Mouse (Mus musculus) retina, postnatal 7 days (tissue): ENCODE results near the gene Rdh9.
A peak's percentile ranks its signal among the peaks of the same experiment; 100 is the strongest.

Source experiments
- DNase-seq: peaks from one replicate; pipeline ENCODE4 v3.0.0-alpha.2; 2012; ENCODE audit warnings: low read depth, low spot score

Gene Rdh9

GRCm38 (mm10) chr10:127776011-127776410 lies at the start of gene Rdh9:
TSS of gene Rdh9 (plus strand) at chr10:127776386.
- no peak for DNase-seq

- no peak for DNase-seq
These were observed 47.7 kb upstream of the Rdh9 start for GRCm38 (mm10) chr10:127728437-127728836.

- no peak for DNase-seq
These were observed 45.8 kb upstream of the Rdh9 start for GRCm38 (mm10) chr10:127730285-127730932.

GRCm38 (mm10) chr10:127730933-127731310 lies 45.3 kb upstream of the Rdh9 start:
- no peak for DNase-seq

- no peak for DNase-seq
These were observed 44.8 kb upstream of the Rdh9 start for GRCm38 (mm10) chr10:127731397-127731796.

GRCm38 (mm10) chr10:127734434-127734833 lies 41.8 kb upstream of the Rdh9 start:
- DNase-seq = no peak

GRCm38 (mm10) chr10:127736266-127736665 lies 39.9 kb upstream of the Rdh9 start:
- no peak for DNase-seq

GRCm38 (mm10) chr10:127736916-127737315 lies 39.3 kb upstream of the Rdh9 start:
- no peak for DNase-seq

GRCm38 (mm10) chr10:127737552-127737951 lies 38.6 kb upstream of the Rdh9 start:
- no peak for DNase-seq

- no peak for DNase-seq
These were observed 37.9 kb upstream of the Rdh9 start for GRCm38 (mm10) chr10:127738151-127738882.

GRCm38 (mm10) chr10:127739083-127739660 lies 37.0 kb upstream of the Rdh9 start, which contains the start of gene Zbtb39:
TSS of gene Zbtb39 (plus strand) at chr10:127739538.
- peak; percentile 70 for DNase-seq

- no peak for DNase-seq
These were observed 36.5 kb upstream of the Rdh9 start for GRCm38 (mm10) chr10:127739661-127740161.

GRCm38 (mm10) chr10:127744661-127745060 lies 31.5 kb upstream of the Rdh9 start:
- DNase-seq = no peak

- DNase-seq = no peak
These were observed 30.3 kb upstream of the Rdh9 start for GRCm38 (mm10) chr10:127745886-127746285.

GRCm38 (mm10) chr10:127747254-127747653 lies 28.9 kb upstream of the Rdh9 start:
- no peak for DNase-seq

- no peak for DNase-seq
These were observed 27.2 kb upstream of the Rdh9 start for GRCm38 (mm10) chr10:127748847-127749612.

- no peak for DNase-seq
These were observed 25.9 kb upstream of the Rdh9 start for GRCm38 (mm10) chr10:127750136-127750777.

- no peak for DNase-seq
These were observed 24.6 kb upstream of the Rdh9 start, which contains the start of gene Gpr182 for GRCm38 (mm10) chr10:127751548-127751947. TSS of gene Gpr182 (minus strand) at chr10:127751732.

GRCm38 (mm10) chr10:127754566-127755166 lies 21.5 kb upstream of the Rdh9 start:
- no peak for DNase-seq

GRCm38 (mm10) chr10:127755246-127755645 lies 20.9 kb upstream of the Rdh9 start:
- no peak for DNase-seq
